Mouse (Mus musculus): ENCODE measurements around the gene Polr3h. TPM values are rescaled to one million over a fixed set of nuclear protein-coding genes. Genes with fewer than 3 reads are reported as not detected.

Gene Polr3h
- total RNA-seq, 2 experiments from 2014 or later, result 50.1 to 56.8 TPM

DNA sequence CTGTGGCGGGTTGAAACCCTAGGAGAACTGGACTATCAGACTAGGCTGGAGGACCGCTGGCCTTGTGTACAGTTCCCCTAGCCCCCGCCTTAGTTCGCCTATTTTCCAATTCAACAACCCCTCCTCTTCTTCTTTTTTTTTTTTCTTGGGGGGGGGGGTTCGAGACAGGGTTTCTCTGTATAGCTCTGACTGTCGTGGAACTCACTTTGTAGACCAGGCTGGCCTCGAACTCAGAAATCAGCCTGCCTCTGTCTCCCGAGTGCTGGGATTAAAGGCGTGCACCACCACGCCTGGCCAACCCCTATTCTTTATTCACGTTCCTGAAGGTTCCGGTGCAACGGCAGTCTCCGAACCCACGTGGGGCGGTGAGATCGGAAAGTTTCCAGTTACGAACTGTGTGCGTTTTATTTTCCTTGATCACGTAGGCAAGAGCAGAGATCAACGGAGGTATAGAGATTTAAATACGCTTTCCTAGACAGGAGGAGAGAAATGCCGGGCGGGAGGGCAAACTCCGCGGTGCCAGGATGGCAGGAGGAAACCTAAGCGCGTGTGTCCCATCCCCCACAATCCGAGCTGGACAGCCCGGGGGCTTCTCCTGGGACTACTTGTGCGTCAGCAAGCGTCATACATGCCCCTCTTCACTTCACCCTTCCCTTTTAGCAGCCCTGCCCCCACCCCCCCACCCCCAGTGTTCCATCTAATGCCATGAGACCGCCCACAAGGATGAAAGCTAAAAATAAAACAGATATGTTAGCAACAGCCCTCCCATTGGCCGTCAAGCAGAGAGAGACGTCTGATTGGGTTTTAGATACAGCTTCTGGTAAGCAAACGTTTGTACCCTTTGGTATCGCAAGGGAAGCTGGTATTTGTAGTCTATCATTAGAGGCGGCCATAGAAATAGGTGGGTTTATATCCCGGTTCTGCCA is 66.4 kb downstream of the Polr3h start:
- Histone ChIP-seq H3K27ac (peak overlapping the region; percentile 99), H3K4me3 (peak overlapping the region; percentile 98)
- peak; percentile 78 to 83 for DNase-seq (ENCODE audit: extremely low spot score in 1 of 2, low spot score in 2 of 2)
- intact Hi-C loops (cut with DNase I), result loop anchor here (2.0 kb wide), 1 partner anchor 13 kb away; the partner anchor contains the start of gene Aco2
- no peak for TF ChIP-seq CTCF (IDR thresholded peaks at IDR 0.05)

GRCm38 (mm10) chr15:81858517-81859329 is 67.3 kb downstream of the Polr3h start, which contains the start of gene Tob2:
TSS of gene Tob2 (minus strand) at chr15:81858796.
- peak; percentile 56 to 63 for DNase-seq (ENCODE audit: extremely low spot score in 1 of 2, low spot score in 2 of 2)
- no peak; the same call in 1 of the 2 replicates for TF ChIP-seq CTCF (IDR thresholded peaks at IDR 0.05)
- Histone ChIP-seq H3K4me3 (peak within 1 kb of the TSS; percentile 98), H3K27ac (peak within 1 kb of the TSS; percentile 99)
- intact Hi-C loops (cut with DNase I), result loop anchor here (1.0 to 2.0 kb wide), 2 partner anchors 14 to 56 kb away; partner anchors contain the start of genes Aco2 and Tef

DNA sequence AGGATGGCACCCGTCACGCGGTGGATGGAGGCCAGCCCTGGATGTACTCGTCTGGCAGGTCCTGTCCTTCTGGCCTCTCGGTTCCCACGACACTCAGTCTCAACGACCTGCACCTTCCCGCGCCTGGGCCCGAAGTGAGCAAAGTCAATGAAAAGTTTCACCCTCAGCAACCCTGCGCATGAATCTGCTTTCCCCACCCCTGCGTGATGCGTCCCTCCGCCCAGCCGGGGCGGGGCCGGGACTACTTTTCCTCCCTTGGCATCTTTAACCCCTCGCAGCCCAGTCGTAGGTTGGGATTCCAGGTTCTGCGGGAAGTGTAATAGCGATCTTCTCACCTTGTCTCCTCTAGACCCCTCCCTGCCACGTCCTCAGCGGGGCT is 67.9 kb downstream of the Polr3h start:
- no peak for TF ChIP-seq CTCF (IDR thresholded peaks at IDR 0.05)
- H3K4me3 ChIP-seq, result peak overlapping the region; percentile 98
- intact Hi-C loops (cut with DNase I), result loop anchor here (1.0 to 2.0 kb wide), 2 partner anchors 15 to 56 kb away; partner anchors contain the start of genes Aco2 and Tef
- peak overlapping the region; percentile 99 for H3K27ac ChIP-seq
- DNase-seq (ENCODE audit: extremely low spot score in 1 of 2, low spot score in 2 of 2), result peak; percentile 93 to 96

DNA sequence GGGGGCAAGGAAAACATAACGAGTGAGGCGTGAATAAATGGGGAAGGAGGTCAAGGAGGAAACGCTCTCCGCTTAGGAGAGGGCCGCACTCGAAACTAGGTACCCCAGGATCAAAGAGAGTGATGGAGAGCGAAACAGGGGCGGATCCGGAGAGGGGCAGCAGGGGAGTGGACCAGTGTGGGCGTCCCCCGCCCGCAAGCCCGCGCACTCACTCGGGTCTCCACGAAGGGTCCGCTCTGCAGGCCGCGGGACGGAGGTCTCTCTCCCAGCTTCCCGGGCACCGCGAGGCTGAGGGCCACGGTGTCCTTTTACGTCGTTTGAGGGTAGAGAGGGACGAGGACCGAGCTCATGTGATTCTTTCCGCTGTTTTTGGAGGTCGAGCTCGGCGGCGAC is 68.3 kb downstream of the Polr3h start:
- peak in 1 of 2 experiments; percentile 57 for DNase-seq (ENCODE audit: extremely low spot score in 1 of 2, low spot score in 2 of 2)
- Histone ChIP-seq H3K27ac (peak overlapping the region; percentile 99), H3K4me3 (peak overlapping the region; percentile 98)
- no peak for TF ChIP-seq CTCF (IDR thresholded peaks at IDR 0.05)
- intact Hi-C loops (cut with DNase I), result loop anchor here (1.0 to 2.0 kb wide), 4 partner anchors 15 to 55 kb away; partner anchors contain the start of genes Aco2 and Tef

DNA sequence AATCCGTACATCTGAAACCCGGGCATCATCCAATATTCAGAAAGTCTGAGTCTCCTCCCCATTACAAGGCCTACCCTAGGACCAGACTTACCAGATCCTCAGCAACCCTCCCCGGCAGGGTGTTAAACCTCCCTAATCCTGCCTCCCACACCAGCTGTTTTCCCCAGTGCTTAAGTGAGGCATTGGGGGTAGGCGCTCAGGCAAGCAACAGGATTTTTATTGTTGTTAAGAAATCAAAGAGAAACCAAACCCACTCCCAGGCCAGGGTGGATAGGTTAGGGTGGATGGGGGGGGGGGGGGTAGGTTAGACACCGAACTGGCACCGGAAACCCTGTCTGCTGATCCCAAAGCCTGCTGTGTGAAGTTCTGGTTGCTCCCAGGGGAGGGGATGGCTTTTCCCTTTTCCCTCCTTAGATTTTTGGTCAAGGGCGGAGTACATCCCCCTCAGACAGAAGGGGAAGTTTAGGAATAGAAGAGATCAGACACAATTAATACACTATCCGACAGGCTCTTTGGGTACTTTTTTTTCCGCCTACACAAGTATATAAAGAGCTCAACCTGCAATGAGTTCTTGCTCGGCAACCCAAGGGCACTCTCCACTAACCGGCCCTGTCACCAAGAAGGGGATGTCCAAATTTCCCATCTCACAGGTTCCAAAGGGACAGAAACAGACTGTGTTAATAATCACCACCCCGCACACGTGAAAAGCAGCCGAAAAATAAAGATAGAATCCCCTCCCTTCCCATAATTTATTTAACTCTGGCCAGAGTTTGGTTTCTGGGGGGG is 68.9 kb downstream of the Polr3h start:
- intact Hi-C loops (cut with DNase I), result loop anchor here (2.0 kb wide), 2 partner anchors 20 to 46 kb away; no protein-coding TSS in a partner anchor
- Histone ChIP-seq H3K27ac (peak overlapping the region; percentile 99), H3K4me3 (peak overlapping the region; percentile 98)
- TF ChIP-seq CTCF (IDR thresholded peaks at IDR 0.05), result no peak
- DNase-seq (ENCODE audit: extremely low spot score in 1 of 2, low spot score in 2 of 2), result no peak

DNA sequence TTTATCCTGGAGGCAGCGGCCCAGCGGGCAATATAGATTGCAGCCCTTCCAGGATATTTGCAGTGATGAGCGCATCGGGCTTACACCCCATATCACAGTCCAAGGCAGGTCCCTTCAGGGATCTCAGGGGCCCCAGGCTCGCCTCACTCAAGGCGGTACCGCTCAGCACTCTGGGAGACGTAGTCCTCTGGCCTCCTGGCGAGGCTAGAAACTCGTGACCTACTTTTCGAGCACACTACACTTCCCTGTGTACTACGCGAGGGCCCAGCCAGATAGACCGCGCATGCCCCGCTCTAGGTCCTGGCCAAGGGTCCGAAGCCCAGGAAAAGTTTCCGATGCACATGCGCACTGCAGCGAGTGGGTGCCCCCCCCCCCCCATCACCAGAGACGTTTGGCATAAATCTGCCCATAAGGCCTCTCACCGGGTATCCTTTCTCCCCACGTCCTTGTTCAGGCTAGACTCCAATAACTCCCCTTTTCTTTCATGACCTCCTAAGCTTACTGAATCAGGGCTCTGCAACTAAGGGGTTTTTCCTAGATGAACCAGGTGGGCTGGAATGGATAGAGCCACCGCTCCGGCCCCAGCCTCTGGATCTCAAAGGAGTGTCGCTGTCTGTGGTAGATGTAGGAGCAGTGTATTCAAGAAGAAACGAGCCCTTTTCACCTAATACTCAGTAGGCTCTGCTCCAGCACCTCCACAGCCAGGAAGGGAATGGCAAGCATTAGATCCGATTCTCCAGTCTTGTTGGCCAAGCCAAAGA is 69.8 kb downstream of the Polr3h start:
- TF ChIP-seq CTCF (IDR thresholded peaks at IDR 0.05), result no peak
- DNase-seq (ENCODE audit: extremely low spot score in 1 of 2, low spot score in 2 of 2), result peak; percentile 80 to 85
- Histone ChIP-seq H3K4me3 (peak overlapping the region; percentile 98), H3K27ac (peak overlapping the region; percentile 99)
- intact Hi-C loops (cut with DNase I), result loop anchor here (2.0 kb wide), 2 partner anchors 19 to 45 kb away; no protein-coding TSS in a partner anchor

DNA sequence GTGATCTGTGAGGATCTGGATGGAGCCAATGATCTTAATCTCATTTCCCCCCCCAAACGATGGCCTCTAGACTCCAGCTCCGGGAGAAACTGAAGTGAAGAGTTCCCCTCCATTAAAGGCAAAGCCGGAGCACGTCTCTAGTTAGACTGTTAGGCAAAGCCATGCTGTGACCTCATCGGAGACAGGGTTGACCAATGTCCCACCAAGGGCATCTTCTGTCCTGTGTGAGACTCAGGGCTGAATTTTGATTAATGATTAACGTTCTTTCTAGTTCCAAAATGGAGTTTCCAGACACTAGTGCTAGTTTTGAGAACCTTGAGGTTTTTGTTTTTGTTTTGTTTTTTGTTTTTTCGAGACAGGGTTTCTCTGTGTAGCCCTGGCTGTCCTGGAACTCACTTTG is 73.0 kb downstream of the Polr3h start:
- no peak for TF ChIP-seq CTCF (IDR thresholded peaks at IDR 0.05)
- no peak overlapping the region for H3K27ac ChIP-seq
- intact Hi-C loops (cut with DNase I), result no loop called here
- no peak for DNase-seq (ENCODE audit: extremely low spot score in 1 of 2, low spot score in 2 of 2)
- H3K4me3 ChIP-seq, result no peak overlapping the region

GRCm38 (mm10) chr15:81852411-81853000 is 73.5 kb downstream of the Polr3h start:
- no peak overlapping the region for H3K27ac ChIP-seq
- DNase-seq (ENCODE audit: extremely low spot score in 1 of 2, low spot score in 2 of 2), result no peak
- no peak overlapping the region for H3K4me3 ChIP-seq
- intact Hi-C loops (cut with DNase I), result no loop called here
- TF ChIP-seq CTCF (IDR thresholded peaks at IDR 0.05), result no peak

DNA sequence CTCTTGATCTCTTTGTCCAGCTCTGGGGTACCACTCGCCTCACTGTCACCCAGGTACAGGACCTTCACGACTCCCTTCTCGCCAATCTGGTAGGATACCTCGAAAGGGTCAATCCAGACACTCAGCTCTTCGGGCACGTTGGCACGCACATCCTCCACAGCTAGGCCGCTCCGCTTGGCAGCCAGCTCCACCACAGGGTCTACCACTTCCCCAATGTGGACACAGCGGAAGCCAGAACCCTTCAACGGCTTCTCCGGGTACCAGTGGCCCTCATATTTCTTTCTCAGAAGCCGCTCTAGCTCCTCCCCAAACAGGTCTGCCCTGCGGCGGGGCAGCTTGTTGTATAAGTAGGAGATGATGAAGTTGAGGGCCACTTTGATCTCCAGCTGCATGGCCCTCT is 74.7 kb downstream of the Polr3h start:
- H3K27ac ChIP-seq, result no peak overlapping the region
- no peak for DNase-seq (ENCODE audit: extremely low spot score in 1 of 2, low spot score in 2 of 2)
- H3K4me3 ChIP-seq, result no peak overlapping the region
- no peak for TF ChIP-seq CTCF (IDR thresholded peaks at IDR 0.05)
- intact Hi-C loops (cut with DNase I), result no loop called here

DNA sequence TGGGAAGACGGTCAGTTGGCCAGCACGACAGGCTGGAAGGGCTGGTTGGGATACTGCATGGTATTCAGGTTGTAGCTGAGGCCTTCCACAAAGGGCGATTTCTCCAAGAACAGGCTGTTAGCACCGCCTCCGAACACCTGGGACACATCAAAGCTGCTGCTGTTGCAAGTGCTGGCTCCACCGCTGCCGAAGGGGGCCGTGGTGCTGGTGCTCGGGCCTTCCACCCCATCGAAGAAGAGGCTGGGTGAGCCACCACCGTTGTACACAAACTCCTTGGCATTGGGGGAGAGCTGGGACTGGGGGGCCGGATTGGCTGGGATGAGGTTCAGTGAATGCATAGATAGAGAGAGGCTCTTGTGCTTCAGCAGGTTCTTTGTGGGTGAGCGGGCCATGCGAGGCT is 75.3 kb downstream of the Polr3h start:
- TF ChIP-seq CTCF (IDR thresholded peaks at IDR 0.05), result no peak
- Histone ChIP-seq H3K27ac (peak overlapping the region; percentile 40; the same call in 1 of the 2 replicates), H3K4me3 (no peak overlapping the region)
- DNase-seq (ENCODE audit: extremely low spot score in 1 of 2, low spot score in 2 of 2), result no peak
- intact Hi-C loops (cut with DNase I), result no loop called here
